In the genomic region with DNA sequence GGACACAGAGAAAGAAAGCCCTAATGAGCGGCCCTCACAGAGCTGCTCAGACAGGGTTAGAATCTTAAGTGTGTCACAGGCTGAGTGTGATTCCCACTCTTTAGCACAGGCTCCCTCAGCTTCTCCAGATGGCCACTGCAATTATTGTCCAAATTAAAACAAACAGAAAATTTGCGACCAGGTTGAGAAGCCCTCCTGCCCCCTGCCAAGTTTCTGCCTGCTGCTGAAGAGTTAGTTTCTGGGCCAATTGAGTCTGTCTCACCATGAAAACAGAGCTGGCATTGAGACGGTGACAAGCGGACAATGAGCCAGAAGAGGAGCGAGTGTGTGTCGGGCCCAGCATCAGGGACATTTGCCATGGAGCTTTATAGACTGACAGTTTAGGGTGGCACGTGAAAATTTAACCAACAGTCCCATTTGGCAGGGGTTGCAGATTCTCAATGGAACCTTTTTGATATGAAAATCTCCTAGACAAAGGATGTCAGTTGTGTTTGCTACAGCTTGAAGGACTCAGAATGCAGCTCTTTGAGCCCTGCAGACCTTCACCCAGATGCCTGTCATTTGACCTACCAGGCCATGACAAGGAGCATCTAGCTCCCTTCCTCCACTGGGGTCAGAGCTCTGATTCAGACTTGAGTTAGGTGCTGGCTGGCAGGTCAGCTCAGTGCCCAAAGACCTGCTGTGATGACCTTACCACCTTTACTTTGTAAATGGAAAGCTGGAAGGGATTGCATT, we compare ENCODE assay signal across 10 mouse cellular contexts. TPM values are rescaled to one million over a fixed set of nuclear protein-coding genes. Genes with fewer than 3 reads are reported as not detected.
DNase-seq lines count a peak whose midpoint lies in the region; ATAC-seq and TF ChIP-seq lines count a peak whose summit lies in the region.
"Had no signal": no experiment of that assay in that cellular context is flagged by ENCODE, and none has a peak within 500 bp of the region (broad histone marks: within the 10 kb centered on the region; RNA-seq: fewer than 3 reads in every experiment).

No protein-coding gene starts in this region.

- no peak for TF ChIP-seq EP300 in stomach, postnatal 0 days (optimal IDR thresholded peaks at IDR 0.05)

- H3K4me3 ChIP-seq in lung, embryonic 14.5 days (ENCODE audit: low read depth, low read length), result no peak overlapping the region
- H3K4me3 ChIP-seq in lung, adult 2 months (replicated peaks; ENCODE audit: extremely low read depth, low read depth, low read length), result no peak overlapping the region
- H3K4me3 ChIP-seq in olfactory bulb, adult 2 months (ENCODE audit: insufficient read depth, low read depth, low read length), result no peak overlapping the region
- H3K4me3 ChIP-seq in stomach, postnatal 0 days (ENCODE audit: low read depth, low read length), result no peak overlapping the region
- no peak overlapping the region for H3K4me3 ChIP-seq in kidney, embryonic 16.5 days (ENCODE audit: low read length)

- no peak overlapping the region for H3K4me2 ChIP-seq in lung, embryonic 14.5 days
- H3K4me2 ChIP-seq in stomach, postnatal 0 days (replicated peaks; ENCODE audit: low read depth), result no peak overlapping the region
- H3K4me2 ChIP-seq in kidney, embryonic 16.5 days (replicated peaks; ENCODE audit: low read depth, low read length), result no peak overlapping the region

- H3K27ac ChIP-seq in lung, embryonic 14.5 days (ENCODE audit: low read depth), result peak overlapping the region; percentile 30; the same call in 1 of the 2 replicates
- peak overlapping the region; percentile 10; the same call in 1 of the 2 replicates for H3K27ac ChIP-seq in olfactory bulb, adult 2 months (ENCODE audit: insufficient read depth, low read depth, low read length)
- H3K27ac ChIP-seq in stomach, postnatal 0 days (replicated peaks), result no peak overlapping the region
- no peak overlapping the region for H3K27ac ChIP-seq in kidney, embryonic 16.5 days (ENCODE audit: low read length)

- no peak overlapping the region for H3K9ac ChIP-seq in lung, embryonic 14.5 days
- no peak overlapping the region for H3K9ac ChIP-seq in stomach, postnatal 0 days (ENCODE audit: low read length)
- H3K9ac ChIP-seq in kidney, embryonic 16.5 days (replicated peaks; ENCODE audit: low read length), result no peak overlapping the region

- no peaks in the 10 kb centered on the region for H3K9me3 ChIP-seq in lung, embryonic 14.5 days (ENCODE audit: low read depth, low read length)
- no peaks in the 10 kb centered on the region for H3K9me3 ChIP-seq in stomach, postnatal 0 days (ENCODE audit: control insufficient read depth, low read length)
- H3K9me3 ChIP-seq in kidney, embryonic 16.5 days (ENCODE audit: low read length), result no peaks in the 10 kb centered on the region

- TF ChIP-seq POLR2A in lung, adult 2 months (IDR thresholded peaks at IDR 0.05; ENCODE audit: borderline replicate concordance, extremely low read depth, low read depth, low read length), result no peak
- TF ChIP-seq POLR2A in olfactory bulb, adult 2 months (IDR thresholded peaks at IDR 0.05; ENCODE audit: insufficient read depth, low read depth, low read length), result no peak

- peaks cover 20% of the 10 kb centered on the region for H3K4me1 ChIP-seq in lung, embryonic 14.5 days (ENCODE audit: insufficient read depth)
- H3K4me1 ChIP-seq in lung, adult 2 months (ENCODE audit: control insufficient read depth, insufficient read depth, low read length), result peaks cover 6% of the 10 kb centered on the region
- H3K4me1 ChIP-seq in olfactory bulb, adult 2 months (ENCODE audit: control insufficient read depth, insufficient read depth, low read length), result peaks cover 6% of the 10 kb centered on the region; the same call in 1 of the 2 replicates
- H3K4me1 ChIP-seq in stomach, postnatal 0 days (replicated peaks; ENCODE audit: control insufficient read depth, insufficient read depth), result no peaks in the 10 kb centered on the region
- H3K4me1 ChIP-seq in kidney, embryonic 16.5 days (ENCODE audit: insufficient read depth, low read length), result 0 out of 2 replicates have a peak, but pooled peaks cover 5% of the 10 kb centered on the region

- no peak for DNase-seq in lung, embryonic 14.5 days
- DNase-seq in lung, adult 2 months, result no peak
- DNase-seq in cerebellum, postnatal 25 days, result peak; percentile 34 to 45
- DNase-seq in layer of hippocampus, adult 9-11 months, result peak; percentile 23
- DNase-seq in stomach, postnatal 0 days (ENCODE audit: low spot score), result no peak
- no peak for DNase-seq in testis, postnatal 10 days (ENCODE audit: low spot score)
- DNase-seq: gastrocnemius, postnatal 10 days; kidney, postnatal 4 days had no signal

- no peaks in the 10 kb centered on the region for H3K27me3 ChIP-seq in lung, embryonic 14.5 days (ENCODE audit: insufficient read depth, low read length)
- no peaks in the 10 kb centered on the region for H3K27me3 ChIP-seq in stomach, postnatal 0 days (ENCODE audit: control insufficient read depth, insufficient read depth, low read length)
- H3K27me3 ChIP-seq in kidney, embryonic 16.5 days (ENCODE audit: insufficient read depth, low read length), result no peaks in the 10 kb centered on the region

- ATAC-seq in lung, embryonic 14.5 days (ENCODE audit: insufficient read depth), result peak; percentile 28; the same call in 1 of the 2 replicates
- no peak for ATAC-seq in stomach, postnatal 0 days (ENCODE audit: low FRiP score, low TSS enrichment)
- ATAC-seq in kidney, embryonic 16.5 days (ENCODE audit: low FRiP score, low TSS enrichment), result no peak

- 60% methylated on average over 7 of the region's 7 CpGs for WGBS in lung, embryonic 14.5 days
- WGBS in lung, adult 2 months, result 69% methylated on average over 7 of the region's 7 CpGs
- 63% methylated on average over 7 of the region's 7 CpGs for WGBS in olfactory bulb, adult 2 months
- 75% methylated on average over 7 of the region's 7 CpGs for WGBS in stomach, postnatal 0 days
- WGBS in kidney, embryonic 16.5 days, result 52% methylated on average over 7 of the region's 7 CpGs

- H3K36me3 ChIP-seq in lung, embryonic 14.5 days (ENCODE audit: insufficient read depth), result no peaks in the 10 kb centered on the region
- H3K36me3 ChIP-seq in stomach, postnatal 0 days (ENCODE audit: control insufficient read depth, insufficient read depth, low read length), result no peaks in the 10 kb centered on the region
- no peaks in the 10 kb centered on the region for H3K36me3 ChIP-seq in kidney, embryonic 16.5 days (ENCODE audit: insufficient read depth, low read length)

- TF ChIP-seq CTCF in lung, embryonic 14.5 days (IDR thresholded peaks at IDR 0.05; ENCODE audit: low read depth), result no peak
- TF ChIP-seq CTCF in lung, adult 2 months (IDR thresholded peaks at IDR 0.05; ENCODE audit: insufficient read depth, low read length), result no peak
- no peak for TF ChIP-seq CTCF in olfactory bulb, adult 2 months (IDR thresholded peaks at IDR 0.05; ENCODE audit: insufficient read depth, low read depth, low read length)
- TF ChIP-seq CTCF in stomach, postnatal 0 days (IDR thresholded peaks at IDR 0.05; ENCODE audit: low read depth), result no peak

RNA-seq across cellular contexts. Expression of a gene that starts 39.9 kb away (rescaled TPM):
- polyA plus RNA-seq in lung, embryonic 14.5 days (2014; fragmentation: Nextera tagmentation; extraction: Ambion mirVana), result 0.42 and 0.66 TPM in 2 replicates
- not detected in 2 replicates for polyA plus RNA-seq in lung, adult 2 months (2012; rRNA removed)
- not detected in 2 replicates for polyA plus RNA-seq in olfactory bulb, adult 2 months (2012; ENCODE audit: insufficient read depth, insufficient read length, low replicate concordance, missing spikeins)
- not detected in 2 replicates for polyA plus RNA-seq in stomach, postnatal 0 days (2015; fragmentation: Nextera tagmentation; extraction: Ambion mirVana)
- polyA plus RNA-seq in kidney, embryonic 16.5 days (2015; fragmentation: Nextera tagmentation; extraction: Ambion mirVana), result not detected in 2 replicates

Comparison
In these comparisons a context has a peak if more than half of its experiments do, and no peak if none do; other contexts are left out.
1. DNase-seq: peak in cerebellum, postnatal 25 days (2 of 2) and layer of hippocampus, adult 9-11 months (single experiment); none in lung, embryonic 14.5 days (single experiment), lung, adult 2 months (single experiment), stomach, postnatal 0 days (single experiment) and testis, postnatal 10 days (single experiment).
2. H3K27ac ChIP-seq: peak in lung, embryonic 14.5 days (single experiment) and olfactory bulb, adult 2 months (single experiment); none in stomach, postnatal 0 days (single experiment) and kidney, embryonic 16.5 days (single experiment).